Mouse (Mus musculus): ENCODE data around the gene Atp9a. TPM values are rescaled to one million over a fixed set of nuclear protein-coding genes. Genes with fewer than 3 reads are reported as not detected.
A peak's percentile ranks its signal among the peaks of the same experiment; 100 is the strongest.

Atp9a gene
- polyA plus RNA-seq, 1 experiment from 2014 or later, result 76.8 TPM

- WGBS, result 32% methylated on average over 13 of the region's 13 CpGs
- Histone ChIP-seq H3K4me1 (ENCODE audit: control insufficient read depth, insufficient read depth, low read length) (no peaks in the 10 kb centered on the region), H3K9me3 (ENCODE audit: control insufficient read depth, low read length) (no peaks in the 10 kb centered on the region), H3K4me2 (ENCODE audit: low read depth, low read length) (no peak overlapping the region), H3K27me3 (ENCODE audit: control insufficient read depth, insufficient read depth, low read length) (no peaks in the 10 kb centered on the region), H3K27ac (ENCODE audit: low read depth, low read length) (no peak overlapping the region), H3K36me3 (ENCODE audit: control insufficient read depth, insufficient read depth, low read length) (peaks cover 28% of the 10 kb centered on the region), H3K4me3 (ENCODE audit: low read depth, low read length) (no peak overlapping the region), H3K9ac (replicated peaks; ENCODE audit: low read depth, low read length) (no peak overlapping the region)
- ATAC-seq (ENCODE audit: low read depth), result no peak
These were observed 39.9 kb downstream of the Atp9a start for GRCm38 (mm10) chr2:168702266-168702665.

GRCm38 (mm10) chr2:168695027-168695403 lies 47.2 kb downstream of the Atp9a start:
- Histone ChIP-seq H3K4me1 (ENCODE audit: control insufficient read depth, insufficient read depth, low read length) (0 out of 2 replicates have a peak, but pooled peaks cover 7% of the 10 kb centered on the region), H3K9ac (replicated peaks; ENCODE audit: low read depth, low read length) (no peak overlapping the region), H3K4me3 (ENCODE audit: low read depth, low read length) (no peak overlapping the region), H3K27ac (ENCODE audit: low read depth, low read length) (no peak overlapping the region), H3K4me2 (ENCODE audit: low read depth, low read length) (no peak overlapping the region), H3K9me3 (ENCODE audit: control insufficient read depth, low read length) (no peaks in the 10 kb centered on the region), H3K36me3 (ENCODE audit: control insufficient read depth, insufficient read depth, low read length) (peaks cover 17% of the 10 kb centered on the region; the same call in 1 of the 2 replicates), H3K27me3 (ENCODE audit: control insufficient read depth, insufficient read depth, low read length) (no peaks in the 10 kb centered on the region)
- no peak for ATAC-seq (ENCODE audit: low read depth)
- 77% methylated on average over 7 of the region's 7 CpGs for WGBS

DNA sequence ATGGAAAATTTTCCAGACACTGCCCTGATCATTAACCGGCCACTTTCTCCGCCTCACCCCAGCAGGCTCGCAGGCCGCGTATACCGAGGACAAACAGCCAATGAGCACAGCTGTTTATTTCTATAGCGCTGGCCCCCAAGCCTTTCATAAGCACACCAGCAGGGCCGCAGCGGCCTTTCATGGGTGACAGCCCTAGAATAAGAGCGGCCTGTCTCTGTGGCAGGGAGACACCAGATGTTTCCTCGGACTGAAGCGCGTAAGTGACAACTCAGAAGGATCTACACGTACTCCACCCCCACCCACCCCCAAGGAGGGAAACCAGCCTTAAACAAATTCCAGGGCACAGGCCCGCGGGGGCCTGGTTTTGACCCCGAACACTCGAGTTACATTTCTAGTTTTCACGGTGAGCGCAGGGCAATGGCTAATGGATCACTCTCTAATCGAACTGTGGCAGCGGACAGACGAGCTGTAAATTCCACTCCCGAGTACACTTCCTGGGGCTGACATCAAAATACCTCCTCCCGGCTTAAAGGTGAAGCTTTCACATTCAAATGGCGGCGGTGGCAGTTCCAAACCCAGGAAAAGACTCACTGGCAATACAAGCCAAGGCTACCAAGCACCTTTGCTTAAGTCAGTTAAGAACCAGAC lies 47.7 kb downstream of the Atp9a start:
- no peak for ATAC-seq (ENCODE audit: low read depth)
- no peak overlapping the region for H3K4me2 ChIP-seq (ENCODE audit: low read depth, low read length)
- 0 out of 2 replicates have a peak, but pooled peaks cover 7% of the 10 kb centered on the region for H3K4me1 ChIP-seq (ENCODE audit: control insufficient read depth, insufficient read depth, low read length)
- H3K27ac ChIP-seq (ENCODE audit: low read depth, low read length), result no peak overlapping the region
- 3% methylated on average over 27 of the region's 27 CpGs for WGBS
- no peaks in the 10 kb centered on the region for H3K9me3 ChIP-seq (ENCODE audit: control insufficient read depth, low read length)
- H3K4me3 ChIP-seq (ENCODE audit: low read depth, low read length), result no peak overlapping the region
- no peaks in the 10 kb centered on the region for H3K27me3 ChIP-seq (ENCODE audit: control insufficient read depth, insufficient read depth, low read length)
- peaks cover 17% of the 10 kb centered on the region; the same call in 1 of the 2 replicates for H3K36me3 ChIP-seq (ENCODE audit: control insufficient read depth, insufficient read depth, low read length)
- no peak overlapping the region for H3K9ac ChIP-seq (replicated peaks; ENCODE audit: low read depth, low read length)

DNA sequence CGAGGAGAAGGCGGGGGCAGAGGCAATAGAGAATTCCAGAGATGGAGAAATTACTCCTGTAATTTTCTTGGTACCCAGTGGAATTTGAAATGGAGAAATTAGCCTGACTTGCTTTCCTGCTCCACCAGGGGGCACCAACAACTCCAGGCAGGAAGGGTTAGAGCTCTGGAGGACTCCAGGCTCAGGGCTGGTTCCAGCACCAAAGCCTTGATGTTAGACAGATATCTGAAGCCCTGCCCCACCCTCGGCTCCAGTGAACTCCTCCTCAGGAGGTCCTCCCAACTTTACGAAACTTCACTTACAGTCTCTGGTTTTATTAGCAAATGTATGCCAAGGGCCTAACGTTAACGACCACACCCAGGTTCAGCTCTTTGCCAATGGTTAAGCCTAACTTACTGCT lies 50.4 kb downstream of the Atp9a start:
- Histone ChIP-seq H3K27ac (ENCODE audit: low read depth, low read length) (no peak overlapping the region), H3K4me2 (ENCODE audit: low read depth, low read length) (no peak overlapping the region), H3K36me3 (ENCODE audit: control insufficient read depth, insufficient read depth, low read length) (peaks cover 14% of the 10 kb centered on the region; the same call in 1 of the 2 replicates), H3K9ac (replicated peaks; ENCODE audit: low read depth, low read length) (no peak overlapping the region), H3K4me1 (ENCODE audit: control insufficient read depth, insufficient read depth, low read length) (0 out of 2 replicates have a peak, but pooled peaks cover 7% of the 10 kb centered on the region), H3K9me3 (ENCODE audit: control insufficient read depth, low read length) (no peaks in the 10 kb centered on the region), H3K27me3 (ENCODE audit: control insufficient read depth, insufficient read depth, low read length) (no peaks in the 10 kb centered on the region), H3K4me3 (ENCODE audit: low read depth, low read length) (no peak overlapping the region)
- 48% methylated on average over 6 of the region's 6 CpGs for WGBS
- ATAC-seq (ENCODE audit: low read depth), result peak; percentile 57; the same call in 1 of the 2 replicates

- H3K27me3 ChIP-seq (ENCODE audit: control insufficient read depth, insufficient read depth, low read length), result no peaks in the 10 kb centered on the region
- WGBS, result 84% methylated on average over 12 of the region's 12 CpGs
- H3K27ac ChIP-seq (ENCODE audit: low read depth, low read length), result no peak overlapping the region
- H3K36me3 ChIP-seq (ENCODE audit: control insufficient read depth, insufficient read depth, low read length), result peaks cover 14% of the 10 kb centered on the region; the same call in 1 of the 2 replicates
- no peak overlapping the region for H3K4me2 ChIP-seq (ENCODE audit: low read depth, low read length)
- no peaks in the 10 kb centered on the region for H3K9me3 ChIP-seq (ENCODE audit: control insufficient read depth, low read length)
- ATAC-seq (ENCODE audit: low read depth), result no peak
- 0 out of 2 replicates have a peak, but pooled peaks cover 4% of the 10 kb centered on the region for H3K4me1 ChIP-seq (ENCODE audit: control insufficient read depth, insufficient read depth, low read length)
- H3K9ac ChIP-seq (replicated peaks; ENCODE audit: low read depth, low read length), result no peak overlapping the region
- H3K4me3 ChIP-seq (ENCODE audit: low read depth, low read length), result no peak overlapping the region
These were observed 54.9 kb downstream of the Atp9a start for GRCm38 (mm10) chr2:168687326-168687725.

DNA sequence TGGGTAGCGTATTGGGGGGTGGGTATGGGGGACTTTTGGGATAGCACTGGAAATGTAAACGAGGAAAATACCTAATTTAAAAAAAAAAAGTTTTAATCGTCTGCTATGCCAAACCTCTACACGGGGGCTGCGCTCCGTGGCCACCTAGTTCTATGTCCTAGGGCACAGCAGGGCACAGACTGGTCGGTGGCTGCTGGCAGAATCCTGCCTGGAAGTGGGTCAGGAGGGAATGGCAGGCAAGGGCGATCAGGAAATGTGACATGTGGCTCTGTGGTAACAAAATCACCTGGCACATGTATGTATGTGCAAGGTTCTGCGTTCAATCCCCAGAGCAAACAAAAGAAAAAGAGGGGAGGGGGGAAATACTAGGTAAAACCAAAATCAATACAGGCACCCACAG lies 56.3 kb downstream of the Atp9a start:
- H3K4me2 ChIP-seq (ENCODE audit: low read depth, low read length), result no peak overlapping the region
- H3K27ac ChIP-seq (ENCODE audit: low read depth, low read length), result no peak overlapping the region
- no peaks in the 10 kb centered on the region for H3K27me3 ChIP-seq (ENCODE audit: control insufficient read depth, insufficient read depth, low read length)
- peaks cover 24% of the 10 kb centered on the region; the same call in 1 of the 2 replicates for H3K36me3 ChIP-seq (ENCODE audit: control insufficient read depth, insufficient read depth, low read length)
- no peak overlapping the region for H3K9ac ChIP-seq (replicated peaks; ENCODE audit: low read depth, low read length)
- ATAC-seq (ENCODE audit: low read depth), result no peak
- WGBS, result 96% methylated on average over 9 of the region's 9 CpGs
- no peaks in the 10 kb centered on the region for H3K9me3 ChIP-seq (ENCODE audit: control insufficient read depth, low read length)
- no peak overlapping the region for H3K4me3 ChIP-seq (ENCODE audit: low read depth, low read length)
- 0 out of 2 replicates have a peak, but pooled peaks cover 4% of the 10 kb centered on the region for H3K4me1 ChIP-seq (ENCODE audit: control insufficient read depth, insufficient read depth, low read length)

GRCm38 (mm10) chr2:168684695-168685094 lies 57.5 kb downstream of the Atp9a start:
- no peak overlapping the region for H3K9ac ChIP-seq (replicated peaks; ENCODE audit: low read depth, low read length)
- no peaks in the 10 kb centered on the region for H3K9me3 ChIP-seq (ENCODE audit: control insufficient read depth, low read length)
- H3K4me2 ChIP-seq (ENCODE audit: low read depth, low read length), result no peak overlapping the region
- ATAC-seq (ENCODE audit: low read depth), result no peak
- peaks cover 27% of the 10 kb centered on the region; the same call in 1 of the 2 replicates for H3K36me3 ChIP-seq (ENCODE audit: control insufficient read depth, insufficient read depth, low read length)
- no peak overlapping the region for H3K27ac ChIP-seq (ENCODE audit: low read depth, low read length)
- 0 out of 2 replicates have a peak, but pooled peaks cover 4% of the 10 kb centered on the region for H3K4me1 ChIP-seq (ENCODE audit: control insufficient read depth, insufficient read depth, low read length)
- 84% methylated on average over 3 of the region's 3 CpGs for WGBS
- H3K27me3 ChIP-seq (ENCODE audit: control insufficient read depth, insufficient read depth, low read length), result no peaks in the 10 kb centered on the region
- no peak overlapping the region for H3K4me3 ChIP-seq (ENCODE audit: low read depth, low read length)

- Histone ChIP-seq H3K9ac (replicated peaks; ENCODE audit: low read depth, low read length) (no peak overlapping the region), H3K4me1 (ENCODE audit: control insufficient read depth, insufficient read depth, low read length) (0 out of 2 replicates have a peak, but pooled peaks cover 4% of the 10 kb centered on the region), H3K27me3 (ENCODE audit: control insufficient read depth, insufficient read depth, low read length) (no peaks in the 10 kb centered on the region), H3K4me3 (ENCODE audit: low read depth, low read length) (no peak overlapping the region), H3K27ac (ENCODE audit: low read depth, low read length) (peak overlapping the region; percentile 44; the same call in 1 of the 2 replicates), H3K36me3 (ENCODE audit: control insufficient read depth, insufficient read depth, low read length) (peaks cover 23% of the 10 kb centered on the region; the same call in 1 of the 2 replicates), H3K4me2 (ENCODE audit: low read depth, low read length) (no peak overlapping the region), H3K9me3 (ENCODE audit: control insufficient read depth, low read length) (no peaks in the 10 kb centered on the region)
- ATAC-seq (ENCODE audit: low read depth), result no peak
- 54% methylated on average over 15 of the region's 15 CpGs for WGBS
These were observed 58.6 kb downstream of the Atp9a start for GRCm38 (mm10) chr2:168683520-168684150.

DNA sequence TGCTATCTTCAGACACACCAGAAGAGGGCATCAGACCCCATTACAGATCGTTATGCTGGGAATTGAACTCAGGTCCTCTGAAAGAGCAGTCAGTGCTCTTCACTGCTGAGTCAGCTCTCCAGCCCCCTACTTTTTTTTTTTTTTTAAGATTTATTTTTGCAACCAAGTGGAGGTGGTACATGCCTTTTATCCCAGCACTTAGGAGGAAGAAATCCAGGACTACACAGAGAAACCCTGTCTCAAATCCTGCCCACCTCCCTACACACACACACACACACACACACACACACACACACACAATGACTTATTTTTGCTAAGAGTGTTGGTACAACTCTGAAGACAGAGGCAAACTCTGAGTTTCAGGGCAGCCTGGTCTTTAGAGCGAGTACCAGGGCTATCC lies 59.5 kb downstream of the Atp9a start:
- H3K27ac ChIP-seq (ENCODE audit: low read depth, low read length), result no peak overlapping the region
- peaks cover 18% of the 10 kb centered on the region; the same call in 1 of the 2 replicates for H3K36me3 ChIP-seq (ENCODE audit: control insufficient read depth, insufficient read depth, low read length)
- H3K9ac ChIP-seq (replicated peaks; ENCODE audit: low read depth, low read length), result no peak overlapping the region
- no peak overlapping the region for H3K4me2 ChIP-seq (ENCODE audit: low read depth, low read length)
- ATAC-seq (ENCODE audit: low read depth), result no peak
- no peaks in the 10 kb centered on the region for H3K27me3 ChIP-seq (ENCODE audit: control insufficient read depth, insufficient read depth, low read length)
- WGBS, result 95% methylated on average over 2 of the region's 2 CpGs
- H3K4me1 ChIP-seq (ENCODE audit: control insufficient read depth, insufficient read depth, low read length), result 0 out of 2 replicates have a peak, but pooled peaks cover 6% of the 10 kb centered on the region
- no peak overlapping the region for H3K4me3 ChIP-seq (ENCODE audit: low read depth, low read length)
- H3K9me3 ChIP-seq (ENCODE audit: control insufficient read depth, low read length), result no peaks in the 10 kb centered on the region

All from neural tube, embryonic 14.5 days (tissue).